Mouse (Mus musculus) intestine, embryonic 16.5 days (tissue): ENCODE measurements around the gene Mxra8. TPM values are rescaled to one million over a fixed set of nuclear protein-coding genes. Genes with fewer than 3 reads are reported as not detected.

Experiments used
- ATAC-seq: fragments of 200-750 bp; cut with Nextera tagmentation; 2 replicates; pipeline ENCODE4 v1.8.0; 2017; ENCODE audit warnings: moderate TSS enrichment, moderate library complexity
- H3K27ac ChIP-seq: fragments of 300-500 bp; sonication (generic); 2 replicates; pipeline ENCODE4 v1.5.1; 2014; ENCODE audit warnings: mild to moderate bottlenecking, low read length
- H3K27me3 ChIP-seq: fragments of 300-500 bp; sonication (generic); replicated peaks from 2 replicates; pipeline ENCODE4 v1.6.1; 2014; ENCODE audit warnings: low read length, control low read depth, mixed read lengths; ENCODE audit not compliant: control insufficient read depth, insufficient read depth
- H3K36me3 ChIP-seq: fragments of 300-500 bp; sonication (generic); 2 replicates; pipeline ENCODE4 v1.6.1; 2014; ENCODE audit warnings: low read length, control low read depth; ENCODE audit not compliant: control insufficient read depth, insufficient read depth
- H3K4me1 ChIP-seq: fragments of 300-500 bp; sonication (generic); 2 replicates; pipeline ENCODE4 v1.6.1; 2014; ENCODE audit warnings: low read length, control low read depth, mixed read lengths; ENCODE audit not compliant: control insufficient read depth, insufficient read depth
- H3K4me2 ChIP-seq: fragments of 300-500 bp; sonication (generic); 2 replicates; pipeline ENCODE4 v1.6.1; 2014; ENCODE audit warnings: low read depth, low read length, control low read depth
- H3K4me3 ChIP-seq: fragments of 300-500 bp; sonication (generic); 2 replicates; pipeline ENCODE4 v1.5.1; 2014; ENCODE audit warnings: mild to moderate bottlenecking, low read length
- H3K9ac ChIP-seq: fragments of 300-500 bp; sonication (generic); 2 replicates; pipeline ENCODE4 v1.6.1; 2014; ENCODE audit warnings: low read depth, low read length
- H3K9me3 ChIP-seq: fragments of 300-500 bp; sonication (generic); 2 replicates; pipeline ENCODE4 v1.6.1; 2016; ENCODE audit warnings: low read length, control low read depth; ENCODE audit not compliant: control insufficient read depth
- WGBS: fragments of 180-500 bp; shearing (Covaris S2); extraction: QIAGEN DNeasy Blood & Tissue Kit; methylation state at CpG from one replicate; pipeline ENCODE4 v1.1.7; 2014; 5-methylcytosine and 5-hydroxymethylcytosine counted together
- polyA plus RNA-seq: library from polyadenylated mRNA; unstranded; fragments of >200 nt; fragmentation: Nextera tagmentation; extraction: Ambion mirVana; gene quantifications from 2 replicates; pipeline ENCODE4 v1.2.1, GENCODE M21; 2015

The Mxra8 gene
- polyA plus RNA-seq, 1 experiment from 2014 or later, result 80.5 TPM

DNA sequence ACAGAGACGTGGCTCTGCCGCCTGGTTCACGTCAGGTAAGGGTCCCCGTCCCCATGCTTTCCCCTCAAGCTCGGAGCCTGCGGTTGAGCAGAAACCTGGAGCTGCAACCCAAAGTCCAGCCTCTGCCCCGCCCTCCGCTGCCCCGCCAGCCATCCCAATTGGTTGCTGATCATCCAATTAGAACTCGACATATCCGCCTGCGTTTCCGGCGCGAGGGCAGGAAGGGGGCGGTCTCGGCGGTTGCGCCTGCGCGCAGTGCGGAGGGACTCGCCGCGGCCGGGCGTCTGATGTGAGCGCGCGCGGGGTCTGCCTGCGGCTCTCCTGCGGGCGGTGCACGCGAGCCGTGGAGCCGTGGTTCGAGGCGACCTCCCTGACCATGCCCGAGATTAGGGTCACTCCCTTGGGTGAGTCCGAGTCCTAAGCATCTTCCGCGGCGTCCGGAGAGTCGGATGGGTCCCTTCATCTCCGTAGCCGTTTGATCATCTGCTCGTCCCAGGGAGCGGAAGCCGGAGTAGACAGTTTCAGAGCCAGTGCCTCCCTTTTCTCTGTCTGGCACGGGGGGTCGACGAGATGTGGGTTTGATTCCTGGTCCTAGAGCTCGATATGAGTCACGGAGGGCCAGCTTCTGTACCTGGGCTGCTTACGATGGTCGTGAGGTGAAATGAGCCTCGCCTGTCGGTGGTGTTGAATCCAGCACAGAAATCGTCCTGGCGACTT lies 30.0 kb downstream of the Mxra8 start, which contains the start of the genes Cptp and Ints11:
Gene Cptp (minus strand): TSS at position 124 of the 717 bp plus-strand sequence.
Gene Ints11 (plus strand): TSS at position 230 of the 717 bp plus-strand sequence.
- ATAC-seq, result peak; percentile 99
- H3K9me3 ChIP-seq, result no peaks in the 10 kb centered on the region
- H3K27me3 ChIP-seq, result no peaks in the 10 kb centered on the region
- H3K27ac ChIP-seq, result peak within 1 kb of the TSS; percentile 45; the same call in 1 of the 2 replicates
- peak within 1 kb of the TSS; percentile 74 for H3K4me3 ChIP-seq
- H3K4me2 ChIP-seq, result peak within 1 kb of the TSS; percentile 82
- H3K36me3 ChIP-seq, result peaks cover 3% of the 10 kb centered on the region; the same call in 1 of the 2 replicates
- peaks cover 18% of the 10 kb centered on the region for H3K4me1 ChIP-seq
- WGBS, result under 1% methylated on average over 63 of the region's 63 CpGs
- peak within 1 kb of the TSS; percentile 83 for H3K9ac ChIP-seq

DNA sequence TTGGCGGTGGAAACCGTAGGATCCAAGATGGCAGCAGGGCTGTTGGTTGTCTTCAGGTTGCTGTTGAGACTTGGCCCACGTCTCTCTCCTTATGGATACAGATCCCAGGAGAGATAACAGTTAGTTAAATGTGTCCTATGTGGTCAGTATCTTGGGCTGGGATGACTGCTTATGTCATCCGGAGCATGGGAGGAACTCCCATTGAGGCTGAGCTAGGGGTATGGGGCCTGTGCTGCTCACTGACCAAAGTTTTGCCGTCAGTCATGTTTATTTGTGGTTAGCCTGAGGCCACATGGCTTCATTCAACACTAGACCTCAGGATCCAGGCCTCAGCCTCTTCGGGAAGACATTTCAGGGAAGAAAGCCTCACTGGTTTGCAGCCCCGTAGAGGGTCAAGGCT lies 31.9 kb downstream of the Mxra8 start:
- Histone ChIP-seq H3K9ac (no peak overlapping the region), H3K27me3 (no peaks in the 10 kb centered on the region), H3K4me1 (peaks cover 18% of the 10 kb centered on the region), H3K9me3 (no peaks in the 10 kb centered on the region), H3K36me3 (0 out of 2 replicates have a peak, but pooled peaks cover 1% of the 10 kb centered on the region), H3K27ac (no peak overlapping the region), H3K4me3 (no peak overlapping the region), H3K4me2 (no peak overlapping the region)
- 81% methylated on average over 7 of the region's 7 CpGs for WGBS
- no peak for ATAC-seq

DNA sequence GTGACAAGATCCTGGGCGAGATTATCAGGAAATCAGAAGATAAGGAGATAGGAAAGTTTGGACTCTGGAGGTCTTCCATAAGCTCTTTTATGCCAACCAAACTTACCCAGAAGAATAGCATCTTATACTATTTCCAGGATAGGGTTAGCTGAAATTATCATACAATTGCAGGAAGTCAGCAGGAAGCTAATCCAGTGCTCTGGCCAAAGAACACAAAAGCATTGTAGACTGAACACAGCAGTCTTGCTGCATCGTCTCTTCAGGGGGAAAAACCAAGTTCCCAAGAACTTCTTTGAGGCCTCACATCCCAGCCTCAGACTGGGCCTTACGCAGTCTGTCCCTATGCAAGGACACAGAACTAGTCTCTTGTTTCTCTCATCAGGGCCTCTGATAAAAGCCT lies 44.1 kb downstream of the Mxra8 start:
- H3K4me2 ChIP-seq, result no peak overlapping the region
- no peaks in the 10 kb centered on the region for H3K4me1 ChIP-seq
- H3K4me3 ChIP-seq, result no peak overlapping the region
- H3K9me3 ChIP-seq, result no peaks in the 10 kb centered on the region
- H3K27ac ChIP-seq, result no peak overlapping the region
- WGBS, result 73% methylated on average over 3 of the region's 3 CpGs
- no peak for ATAC-seq
- no peaks in the 10 kb centered on the region for H3K27me3 ChIP-seq
- H3K9ac ChIP-seq, result no peak overlapping the region
- peaks cover 25% of the 10 kb centered on the region for H3K36me3 ChIP-seq

DNA sequence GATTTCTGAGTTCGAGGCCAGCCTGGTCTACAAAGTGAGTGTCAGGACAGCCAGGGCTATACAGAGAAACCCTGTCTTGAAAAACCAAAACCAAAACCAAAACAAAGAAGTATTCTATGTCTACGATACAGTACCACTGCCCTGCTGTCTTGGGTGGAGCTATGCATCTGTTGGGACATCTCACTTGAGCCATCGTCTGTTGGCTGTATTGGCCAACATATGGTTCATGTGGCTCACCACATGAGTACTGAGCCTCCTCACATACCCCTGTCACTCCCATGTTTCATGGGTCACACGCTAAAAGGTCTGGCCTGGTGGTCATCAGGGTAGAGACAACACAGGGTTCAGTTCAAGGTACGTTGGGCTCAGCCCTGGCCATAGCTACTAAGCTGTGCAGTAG lies 46.9 kb downstream of the Mxra8 start:
- Histone ChIP-seq H3K9me3 (no peaks in the 10 kb centered on the region), H3K27me3 (no peaks in the 10 kb centered on the region), H3K4me1 (peaks cover 10% of the 10 kb centered on the region), H3K27ac (no peak overlapping the region), H3K9ac (no peak overlapping the region), H3K4me3 (no peak overlapping the region), H3K4me2 (no peak overlapping the region), H3K36me3 (peaks cover 22% of the 10 kb centered on the region)
- ATAC-seq, result no peak
- WGBS, result 93% methylated on average over 5 of the region's 5 CpGs

DNA sequence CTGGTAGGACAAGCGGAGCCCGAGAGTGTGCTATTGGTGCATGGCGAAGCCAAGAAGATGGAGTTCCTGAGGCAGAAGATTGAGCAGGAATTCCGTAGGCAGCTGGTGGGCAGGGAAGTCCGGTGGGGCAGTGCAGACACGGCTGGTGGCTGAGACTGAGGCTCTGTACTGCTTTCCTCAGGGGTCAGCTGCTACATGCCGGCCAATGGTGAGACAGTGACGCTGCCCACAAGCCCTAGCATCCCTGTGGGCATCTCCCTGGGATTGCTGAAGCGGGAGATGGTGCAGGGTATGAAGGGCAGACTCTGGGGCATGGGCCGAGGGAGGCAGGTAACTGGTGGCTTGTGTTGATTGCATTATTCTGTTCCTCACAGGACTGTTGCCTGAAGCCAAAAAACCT lies 48.2 kb downstream of the Mxra8 start:
- Histone ChIP-seq H3K9ac (no peak overlapping the region), H3K4me1 (peaks cover 11% of the 10 kb centered on the region), H3K9me3 (no peaks in the 10 kb centered on the region), H3K27ac (no peak overlapping the region), H3K27me3 (no peaks in the 10 kb centered on the region), H3K36me3 (peaks cover 22% of the 10 kb centered on the region), H3K4me3 (no peak overlapping the region), H3K4me2 (no peak overlapping the region)
- no peak for ATAC-seq
- WGBS, result 88% methylated on average over 10 of the region's 10 CpGs

DNA sequence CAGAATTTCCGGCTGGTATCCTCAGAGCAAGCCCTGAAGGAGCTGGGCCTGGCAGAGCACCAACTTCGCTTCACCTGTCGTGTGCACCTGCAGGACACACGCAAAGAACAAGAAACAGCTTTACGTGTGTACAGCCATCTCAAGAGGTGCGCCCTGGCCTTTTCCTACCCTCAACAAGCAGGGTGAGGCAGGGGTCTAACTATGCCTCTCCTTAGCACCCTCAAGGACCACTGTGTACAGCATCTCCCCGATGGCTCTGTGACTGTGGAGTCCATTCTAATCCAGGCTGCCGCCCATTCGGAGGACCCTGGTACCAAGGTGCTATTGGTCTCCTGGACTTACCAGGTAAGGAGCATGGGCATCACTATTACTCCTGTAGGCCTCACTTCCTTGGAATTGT lies 48.7 kb downstream of the Mxra8 start:
- no peaks in the 10 kb centered on the region for H3K9me3 ChIP-seq
- 94% methylated on average over 9 of the region's 9 CpGs for WGBS
- H3K36me3 ChIP-seq, result peaks cover 22% of the 10 kb centered on the region
- no peak overlapping the region for H3K27ac ChIP-seq
- ATAC-seq, result no peak
- H3K27me3 ChIP-seq, result no peaks in the 10 kb centered on the region
- H3K9ac ChIP-seq, result no peak overlapping the region
- H3K4me2 ChIP-seq, result no peak overlapping the region
- no peak overlapping the region for H3K4me3 ChIP-seq
- H3K4me1 ChIP-seq, result peaks cover 16% of the 10 kb centered on the region

DNA sequence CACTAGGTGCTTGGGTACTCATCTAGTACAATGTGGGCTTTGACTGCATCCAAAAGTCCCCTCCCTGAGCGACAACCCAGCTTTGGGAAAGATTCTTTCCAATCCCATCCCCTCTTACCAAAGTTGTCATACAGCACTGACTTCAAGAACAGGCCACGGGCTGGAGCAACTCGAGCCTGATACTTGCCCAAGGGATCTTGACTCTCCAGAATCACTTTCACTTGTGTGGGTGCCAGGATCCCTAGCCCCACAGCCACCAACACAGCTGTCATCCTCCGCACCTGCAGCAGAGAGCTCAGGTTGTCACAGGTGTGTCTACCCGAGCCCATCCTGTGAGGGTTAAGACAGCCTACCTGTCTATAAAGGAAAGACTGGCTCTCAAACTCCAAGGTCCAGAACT lies 49.8 kb downstream of the Mxra8 start:
- Histone ChIP-seq H3K27me3 (no peaks in the 10 kb centered on the region), H3K4me1 (peaks cover 27% of the 10 kb centered on the region), H3K4me3 (no peak overlapping the region), H3K4me2 (no peak overlapping the region), H3K9ac (no peak overlapping the region), H3K36me3 (peaks cover 22% of the 10 kb centered on the region), H3K27ac (no peak overlapping the region), H3K9me3 (no peaks in the 10 kb centered on the region)
- 85% methylated on average over 5 of the region's 5 CpGs for WGBS
- no peak for ATAC-seq

DNA sequence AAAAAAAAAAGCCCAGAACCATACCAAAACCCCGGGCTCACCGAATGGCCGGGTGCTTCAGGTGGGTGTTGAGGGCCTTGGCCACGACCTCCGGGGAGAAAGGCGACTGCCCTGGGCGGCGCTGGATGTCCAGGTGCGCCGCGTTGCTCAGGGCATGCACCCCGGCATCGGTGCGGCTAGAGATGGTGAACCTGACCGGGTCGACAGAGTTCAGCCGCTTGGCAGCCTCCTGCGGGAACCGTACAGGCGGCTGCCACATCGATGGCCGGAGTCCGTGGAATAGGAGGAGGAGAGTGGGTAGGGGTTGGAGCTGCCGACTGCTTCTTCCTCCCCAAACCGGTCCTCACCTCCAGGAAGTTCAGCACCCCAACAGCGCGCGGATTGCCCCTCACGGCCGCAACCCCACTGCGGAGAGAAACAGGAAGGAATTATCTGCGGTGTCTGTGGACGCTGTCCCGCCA lies 51.6 kb downstream of the Mxra8 start:
- H3K27me3 ChIP-seq, result no peaks in the 10 kb centered on the region
- H3K4me2 ChIP-seq, result peak overlapping the region; percentile 96
- ATAC-seq, result peak; percentile 5; the same call in 1 of the 2 replicates
- H3K4me1 ChIP-seq, result peaks cover 33% of the 10 kb centered on the region
- 0% methylated on average over 34 of the region's 34 CpGs for WGBS
- peak overlapping the region; percentile 18; the same call in 1 of the 2 replicates for H3K27ac ChIP-seq
- H3K36me3 ChIP-seq, result peaks cover 14% of the 10 kb centered on the region
- no peaks in the 10 kb centered on the region for H3K9me3 ChIP-seq
- H3K9ac ChIP-seq, result peak overlapping the region; percentile 96
- peak overlapping the region; percentile 95 for H3K4me3 ChIP-seq

DNA sequence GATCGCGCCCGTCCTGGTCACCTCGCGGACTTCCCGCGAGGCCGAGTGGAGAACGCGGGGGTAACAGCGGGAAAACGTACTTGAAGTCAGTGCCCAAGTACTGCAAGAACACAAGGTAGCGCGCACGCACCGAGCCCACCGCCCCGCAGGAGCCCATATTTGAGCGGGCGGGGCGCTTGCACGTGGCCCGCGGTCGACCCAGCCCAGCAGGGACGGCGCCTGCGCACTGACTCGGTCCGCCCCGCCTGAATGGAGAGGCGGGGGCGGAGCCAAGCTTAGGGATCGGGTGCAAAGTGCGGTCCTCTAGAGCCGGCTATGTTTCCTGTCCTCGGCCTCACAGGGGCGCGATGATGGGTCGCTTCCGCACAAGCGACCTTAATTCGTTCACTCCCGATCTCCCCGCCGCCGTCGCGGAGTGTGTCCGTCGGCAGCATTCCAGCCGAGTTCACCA lies 52.1 kb downstream of the Mxra8 start, which contains the start of the genes Pusl1 and Acap3:
Gene Pusl1 (minus strand): TSS at position 231 of the 451 bp plus-strand sequence.
Gene Acap3 (plus strand): TSS at position 272 of the 451 bp plus-strand sequence.
- Histone ChIP-seq H3K4me2 (peak within 1 kb of the TSS; percentile 96), H3K4me1 (peaks cover 33% of the 10 kb centered on the region), H3K36me3 (peaks cover 12% of the 10 kb centered on the region), H3K27ac (peak within 1 kb of the TSS; percentile 99), H3K27me3 (no peaks in the 10 kb centered on the region), H3K4me3 (peak within 1 kb of the TSS; percentile 95), H3K9me3 (no peaks in the 10 kb centered on the region), H3K9ac (peak within 1 kb of the TSS; percentile 96)
- ATAC-seq, result peak; percentile 90
- under 1% methylated on average over 52 of the region's 52 CpGs for WGBS
